Mouse (Mus musculus) kidney, postnatal 0 days (tissue): ENCODE results near the gene Hyou1. TPM values are rescaled to one million over a fixed set of nuclear protein-coding genes. Genes with fewer than 3 reads are reported as not detected.
"Not testable (repeated sequence)": the region's sequence is repeated elsewhere in the genome, so short reads cannot be mapped to it uniquely, and the experiment has no call there.

Source experiments
- ATAC-seq: fragments of 200-750 bp; cut with Nextera tagmentation; replicated peaks from 2 replicates; pipeline ENCODE4 v1.8.0; 2017; ENCODE audit warnings: low read depth, moderate number of reproducible peaks, moderate TSS enrichment, moderate library complexity; ENCODE audit not compliant: low FRiP score
- DNase-seq: peaks from one replicate; pipeline ENCODE4 v3.0.0-alpha.2; 2016; ENCODE audit warnings: low spot score
- H3K27ac ChIP-seq: fragments of 300-500 bp; sonication (generic); 2 replicates; pipeline ENCODE4 v1.5.1; 2014; ENCODE audit warnings: mild to moderate bottlenecking
- H3K27me3 ChIP-seq: fragments of 300-500 bp; sonication (generic); 2 replicates; pipeline ENCODE4 v1.6.1; 2014; ENCODE audit warnings: low read length, mixed read lengths; ENCODE audit not compliant: insufficient read depth
- H3K36me3 ChIP-seq: fragments of 300-500 bp; sonication (generic); 2 replicates; pipeline ENCODE4 v1.6.1; 2014; ENCODE audit warnings: low read length, mixed read lengths; ENCODE audit not compliant: insufficient read depth
- H3K4me1 ChIP-seq: fragments of 300-500 bp; sonication (generic); replicated peaks from 2 replicates; pipeline ENCODE4 v1.6.1; 2014; ENCODE audit warnings: antibody characterized with exemption, low read length, mixed read lengths; ENCODE audit not compliant: insufficient read depth
- H3K4me2 ChIP-seq: fragments of 300-500 bp; sonication (generic); 2 replicates; pipeline ENCODE4 v1.6.1; 2014; ENCODE audit warnings: mild to moderate bottlenecking, low read length, moderate library complexity, mixed read lengths
- H3K4me3 ChIP-seq: fragments of 300-500 bp; sonication (generic); replicated peaks from 2 replicates; pipeline ENCODE4 v1.5.1; 2014; ENCODE audit warnings: low read depth, low read length
- H3K9ac ChIP-seq: fragments of 300-500 bp; sonication (generic); 2 replicates; pipeline ENCODE4 v1.6.1; 2014; ENCODE audit warnings: low read depth, low read length
- H3K9me3 ChIP-seq: fragments of 300-500 bp; sonication (generic); replicated peaks from 2 replicates; pipeline ENCODE4 v1.6.1; 2016; ENCODE audit warnings: low read length, inconsistent platforms, mixed read lengths
- CTCF ChIP-seq: IDR thresholded peaks from 2 replicates; pipeline ENCODE4 v1.5.1; 2016; ENCODE audit warnings: antibody characterized with exemption, low read depth, mild to moderate bottlenecking, moderate library complexity
- WGBS: fragments of 180-500 bp; shearing (Covaris S2); extraction: QIAGEN DNeasy Blood & Tissue Kit; methylation state at CpG from one replicate; pipeline ENCODE4 v1.1.7; 2014; 5-methylcytosine and 5-hydroxymethylcytosine counted together
- polyA plus RNA-seq: library from polyadenylated mRNA; unstranded; fragments of >200 nt; fragmentation: Nextera tagmentation; extraction: Ambion mirVana; gene quantifications from 2 replicates; pipeline ENCODE4 v1.2.1, GENCODE M21; 2015

Hyou1 gene
- polyA plus RNA-seq, 1 experiment from 2014 or later = 22.1 TPM

- TF ChIP-seq CTCF = no peak
Observed at GRCm38 (mm10) chr9:44412306-44412705, 33.0 kb downstream of the Hyou1 start.

GRCm38 (mm10) chr9:44412781-44413180 lies 33.5 kb downstream of the Hyou1 start:
- 71% methylated on average over 2 of the region's 2 CpGs for WGBS
- H3K27ac ChIP-seq = no peak overlapping the region
- H3K4me1 ChIP-seq = 0 out of 2 replicates have a peak, but pooled peaks cover 3% of the 10 kb centered on the region
- no peak for ATAC-seq
- no peak for DNase-seq
- no peaks in the 10 kb centered on the region for H3K9me3 ChIP-seq
- no peaks in the 10 kb centered on the region for H3K27me3 ChIP-seq
- no peak for TF ChIP-seq CTCF
- H3K4me2 ChIP-seq = no peak overlapping the region
- no peak overlapping the region for H3K9ac ChIP-seq
- H3K4me3 ChIP-seq = no peak overlapping the region
- peaks cover 45% of the 10 kb centered on the region for H3K36me3 ChIP-seq

More at GRCm38 (mm10) chr9:44412306-44412705, 33.0 kb downstream of the Hyou1 start:
- DNase-seq (no peak), ATAC-seq (no peak)
- Histone ChIP-seq H3K4me3 (no peak overlapping the region), H3K4me1 (0 out of 2 replicates have a peak, but pooled peaks cover 3% of the 10 kb centered on the region), H3K36me3 (peaks cover 45% of the 10 kb centered on the region), H3K4me2 (no peak overlapping the region), H3K27ac (no peak overlapping the region), H3K9ac (no peak overlapping the region), H3K9me3 (no peaks in the 10 kb centered on the region), H3K27me3 (no peaks in the 10 kb centered on the region)
- WGBS = 81% methylated on average over 4 of the region's 4 CpGs

- Histone ChIP-seq H3K27me3 (no peaks in the 10 kb centered on the region), H3K9me3 (no peaks in the 10 kb centered on the region), H3K4me3 (peak overlapping the region; percentile 86), H3K36me3 (peaks cover 13% of the 10 kb centered on the region; the same call in 1 of the 2 replicates), H3K27ac (peak overlapping the region; percentile 78), H3K9ac (peak overlapping the region; percentile 81), H3K4me2 (peak overlapping the region; percentile 93), H3K4me1 (0 out of 2 replicates have a peak, but pooled peaks cover 3% of the 10 kb centered on the region)
- ATAC-seq = peak; percentile 69
- no peak for TF ChIP-seq CTCF
- WGBS = 5% methylated on average over 26 of the region's 26 CpGs
- no peak for DNase-seq
Observed at GRCm38 (mm10) chr9:44417156-44417891, 38.0 kb downstream of the Hyou1 start.

- peak overlapping the region; percentile 86 for H3K4me3 ChIP-seq
- 0 out of 2 replicates have a peak, but pooled peaks cover 3% of the 10 kb centered on the region for H3K4me1 ChIP-seq
- TF ChIP-seq CTCF = peak; percentile 82
- peak overlapping the region; percentile 78 for H3K27ac ChIP-seq
- peaks cover 7% of the 10 kb centered on the region; the same call in 1 of the 2 replicates for H3K36me3 ChIP-seq
- DNase-seq = peak; percentile 96
- no peaks in the 10 kb centered on the region for H3K9me3 ChIP-seq
- H3K9ac ChIP-seq = peak overlapping the region; percentile 81
- under 1% methylated on average over 38 of the region's 38 CpGs for WGBS
- no peaks in the 10 kb centered on the region for H3K27me3 ChIP-seq
- ATAC-seq = peak; percentile 91
- peak overlapping the region; percentile 93 for H3K4me2 ChIP-seq
Observed at GRCm38 (mm10) chr9:44417892-44418363, 38.6 kb downstream of the Hyou1 start.

- Histone ChIP-seq H3K9me3 (no peaks in the 10 kb centered on the region), H3K4me3 (peak within 1 kb of the TSS; percentile 86), H3K4me2 (peak within 1 kb of the TSS; percentile 93), H3K27me3 (no peaks in the 10 kb centered on the region), H3K4me1 (0 out of 2 replicates have a peak, but pooled peaks cover 3% of the 10 kb centered on the region), H3K27ac (peak within 1 kb of the TSS; percentile 78), H3K9ac (peak within 1 kb of the TSS; percentile 81), H3K36me3 (peaks cover 4% of the 10 kb centered on the region; the same call in 1 of the 2 replicates)
- 73% methylated on average over 14 of the region's 14 CpGs for WGBS
- no peak for TF ChIP-seq CTCF
- DNase-seq = no peak
- ATAC-seq = no peak
Observed at GRCm38 (mm10) chr9:44418519-44419385, 39.5 kb downstream of the Hyou1 start, which contains the start of gene Ccdc84. Gene Ccdc84, minus strand, starts transcription at chr9:44418569.

- DNase-seq, H3K27me3 ChIP-seq, H3K4me3 ChIP-seq, H3K4me1 ChIP-seq, H3K9me3 ChIP-seq, H3K9ac ChIP-seq, H3K36me3 ChIP-seq, ATAC-seq, H3K4me2 ChIP-seq, H3K27ac ChIP-seq: not testable (repeated sequence)
- 90% methylated on average over 9 of the region's 9 CpGs for WGBS
Observed at GRCm38 (mm10) chr9:44419730-44420129, 40.4 kb downstream of the Hyou1 start.
